Mouse (Mus musculus): ENCODE measurements around the gene Sbf2. TPM values are rescaled to one million over a fixed set of nuclear protein-coding genes. Genes with fewer than 3 reads are reported as not detected.
A peak's percentile ranks its signal among the peaks of the same experiment; 100 is the strongest.
"Not testable (repeated sequence)": the region's sequence is repeated elsewhere in the genome, so short reads cannot be mapped to it uniquely, and the experiment has no call there.

Sbf2 gene
- polyA plus RNA-seq, 1 experiment from 2014 or later, result 29.2 TPM

DNA sequence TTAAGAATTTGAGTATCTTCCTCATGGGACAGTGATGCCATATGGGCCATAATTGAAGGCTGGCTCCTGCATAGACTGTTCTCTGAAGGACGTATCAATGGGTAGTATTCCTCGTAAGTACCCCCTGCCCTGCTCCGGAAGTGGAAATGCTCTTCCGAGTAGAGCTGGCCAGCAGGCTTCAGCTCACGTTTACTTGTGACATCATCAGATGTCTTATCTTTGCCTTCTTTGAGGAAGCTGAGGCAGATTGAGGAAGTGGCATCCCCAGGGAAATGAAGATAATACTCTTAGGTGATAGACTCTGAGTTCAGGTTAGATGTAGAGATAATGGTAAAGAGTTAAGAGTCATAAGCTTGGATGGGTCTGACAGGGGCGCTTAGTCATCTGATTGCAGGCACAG is 31.1 kb upstream of the Sbf2 start:
- H3K4me1 ChIP-seq, result peaks cover 10% of the 10 kb centered on the region
- no peaks in the 10 kb centered on the region for H3K27me3 ChIP-seq
- no peaks in the 10 kb centered on the region for H3K9me3 ChIP-seq
- no peak overlapping the region for H3K4me2 ChIP-seq
- 84% methylated on average over 6 of the region's 6 CpGs for WGBS
- no peak for ATAC-seq (ENCODE audit: insufficient number of reproducible peaks, low FRiP score, low TSS enrichment, low read depth)
- no peak overlapping the region for H3K27ac ChIP-seq
- H3K36me3 ChIP-seq, result no peaks in the 10 kb centered on the region
- no peak overlapping the region for H3K4me3 ChIP-seq
- no peak overlapping the region for H3K9ac ChIP-seq

DNA sequence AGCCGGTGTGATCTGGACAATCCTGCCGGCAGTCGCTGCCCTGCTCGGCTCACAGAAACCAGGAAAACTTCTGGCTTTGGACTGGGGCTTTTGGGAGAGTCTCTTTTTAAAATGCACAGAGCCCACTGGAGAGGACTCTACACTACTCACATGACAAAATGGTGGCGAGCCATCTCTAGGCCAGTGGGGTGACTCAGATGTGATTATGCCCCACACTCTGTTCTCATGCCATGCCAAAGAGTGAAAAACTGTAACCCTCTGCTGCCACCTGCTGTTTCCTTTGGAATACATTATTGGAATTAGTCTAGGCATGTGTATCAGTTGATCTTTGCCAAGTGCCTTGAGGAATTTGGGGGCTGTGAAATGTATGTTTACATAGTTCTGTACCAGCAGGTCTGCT is 30.6 kb upstream of the Sbf2 start:
- Histone ChIP-seq H3K27ac (no peak overlapping the region), H3K9ac (no peak overlapping the region), H3K4me1 (peaks cover 10% of the 10 kb centered on the region), H3K9me3 (no peaks in the 10 kb centered on the region), H3K27me3 (no peaks in the 10 kb centered on the region), H3K4me3 (no peak overlapping the region), H3K36me3 (no peaks in the 10 kb centered on the region), H3K4me2 (no peak overlapping the region)
- no peak for ATAC-seq (ENCODE audit: insufficient number of reproducible peaks, low FRiP score, low TSS enrichment, low read depth)
- 73% methylated on average over 5 of the region's 5 CpGs for WGBS

DNA sequence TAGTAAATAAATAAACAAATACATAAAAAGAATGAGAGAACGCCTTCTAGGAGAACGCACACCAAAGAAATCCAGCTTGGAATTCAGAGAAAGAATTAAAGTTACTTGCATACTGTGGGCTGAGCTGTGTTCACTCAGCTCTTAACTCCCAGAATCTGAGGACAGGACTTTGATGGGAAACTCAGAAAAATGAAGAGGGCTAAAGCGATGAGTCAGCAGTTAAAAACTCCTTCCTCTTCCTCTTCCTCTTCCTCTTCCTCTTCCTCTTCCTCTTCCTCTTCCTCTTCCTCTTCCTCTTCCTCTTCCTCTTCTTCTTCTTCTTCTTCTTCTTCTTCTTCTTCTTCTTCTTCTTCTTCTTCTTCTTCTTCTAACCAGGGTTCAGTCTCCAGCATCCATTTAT is 25.2 kb upstream of the Sbf2 start:
- not testable (repeated sequence) for H3K27ac ChIP-seq; H3K4me1 ChIP-seq; H3K4me2 ChIP-seq; H3K36me3 ChIP-seq; ATAC-seq (ENCODE audit: insufficient number of reproducible peaks, low FRiP score, low TSS enrichment, low read depth); H3K9me3 ChIP-seq; H3K27me3 ChIP-seq; H3K4me3 ChIP-seq; H3K9ac ChIP-seq
- WGBS, result 96% methylated on average over 3 of the region's 3 CpGs

DNA sequence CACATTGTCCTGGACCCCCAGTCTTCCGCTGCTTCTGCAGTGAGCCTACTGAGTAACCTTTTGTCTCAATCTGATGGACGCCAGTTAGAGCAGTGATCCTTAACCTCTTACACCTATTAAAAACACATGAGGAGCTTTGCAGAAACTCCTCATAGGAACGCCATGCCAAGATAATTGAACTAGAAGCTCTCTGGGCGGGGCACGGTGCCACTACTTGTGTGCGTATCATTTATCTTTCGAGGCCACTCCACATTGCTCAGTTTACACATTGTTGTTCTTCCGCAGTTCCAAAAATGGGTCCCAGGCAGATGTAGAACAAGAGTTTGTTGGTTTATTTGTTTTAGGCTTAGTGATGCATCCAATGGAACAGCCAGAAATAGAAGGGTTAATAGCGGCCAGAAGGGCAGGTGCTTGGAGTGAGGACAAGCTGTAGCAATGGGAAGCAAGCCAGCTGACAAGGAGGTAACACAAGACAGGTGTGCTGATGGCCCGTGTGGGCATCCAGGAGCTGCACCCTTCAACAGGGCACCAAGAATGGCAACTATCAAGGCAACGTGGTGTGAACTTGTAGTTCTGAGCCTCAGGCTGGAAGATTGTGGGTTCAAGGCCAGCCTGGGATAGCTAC is 24.7 kb upstream of the Sbf2 start:
- no peak overlapping the region for H3K4me3 ChIP-seq
- 75% methylated on average over 11 of the region's 11 CpGs for WGBS

DNA sequence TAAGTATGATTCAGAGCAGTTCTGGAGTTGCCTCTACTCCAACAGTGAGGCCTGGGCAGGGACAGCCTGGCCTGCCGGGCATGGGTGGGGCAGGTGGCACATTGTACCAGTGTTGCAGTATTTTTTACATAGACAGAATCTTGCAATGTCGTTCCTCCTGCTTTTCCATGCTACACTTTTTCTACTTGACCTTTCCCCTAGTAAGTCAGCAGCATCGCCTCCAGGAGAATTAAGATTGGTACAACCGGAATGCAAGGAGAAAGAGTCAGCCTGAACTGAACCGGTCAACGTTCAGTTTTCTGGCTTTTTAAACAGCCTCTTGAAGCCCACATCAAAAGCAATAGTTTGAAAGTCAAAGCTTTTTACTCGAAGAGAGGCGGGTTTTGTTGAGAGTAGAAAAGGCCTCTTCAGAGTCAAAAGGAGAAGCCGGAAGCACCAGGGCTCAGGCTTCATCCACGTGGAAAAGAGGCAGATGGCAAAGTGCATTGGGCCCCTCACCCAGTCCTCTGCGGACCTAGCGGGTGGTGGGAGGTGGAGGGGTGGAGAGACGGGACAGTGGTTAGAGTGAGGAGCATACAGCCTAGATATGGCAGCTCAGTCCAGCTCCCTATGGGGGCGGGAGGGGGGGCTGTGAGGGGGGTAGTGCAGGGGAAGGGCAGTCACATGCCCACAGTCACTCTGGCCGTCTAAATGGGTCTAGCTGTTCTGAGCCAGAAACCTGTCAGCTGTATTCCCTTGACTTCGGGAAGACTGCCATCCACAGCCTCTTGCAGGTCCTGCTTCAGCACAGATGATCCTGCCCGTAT is 23.8 kb upstream of the Sbf2 start:
- Histone ChIP-seq H3K27ac (no peak overlapping the region), H3K27me3 (no peaks in the 10 kb centered on the region), H3K9ac (no peak overlapping the region), H3K4me3 (no peak overlapping the region), H3K4me1 (0 out of 2 replicates have a peak, but pooled peaks cover 4% of the 10 kb centered on the region), H3K4me2 (no peak overlapping the region), H3K9me3 (no peaks in the 10 kb centered on the region), H3K36me3 (no peaks in the 10 kb centered on the region)
- ATAC-seq (ENCODE audit: insufficient number of reproducible peaks, low FRiP score, low TSS enrichment, low read depth), result no peak
- 57% methylated on average over 17 of the region's 17 CpGs for WGBS

More for the DNA sequence above, 24.7 kb upstream of the Sbf2 start:
- Histone ChIP-seq H3K9ac (no peak overlapping the region), H3K4me2 (no peak overlapping the region), H3K36me3 (no peaks in the 10 kb centered on the region), H3K4me1 (0 out of 2 replicates have a peak, but pooled peaks cover 4% of the 10 kb centered on the region), H3K9me3 (no peaks in the 10 kb centered on the region), H3K27me3 (no peaks in the 10 kb centered on the region), H3K27ac (no peak overlapping the region)
- ATAC-seq (ENCODE audit: insufficient number of reproducible peaks, low FRiP score, low TSS enrichment, low read depth), result no peak

DNA sequence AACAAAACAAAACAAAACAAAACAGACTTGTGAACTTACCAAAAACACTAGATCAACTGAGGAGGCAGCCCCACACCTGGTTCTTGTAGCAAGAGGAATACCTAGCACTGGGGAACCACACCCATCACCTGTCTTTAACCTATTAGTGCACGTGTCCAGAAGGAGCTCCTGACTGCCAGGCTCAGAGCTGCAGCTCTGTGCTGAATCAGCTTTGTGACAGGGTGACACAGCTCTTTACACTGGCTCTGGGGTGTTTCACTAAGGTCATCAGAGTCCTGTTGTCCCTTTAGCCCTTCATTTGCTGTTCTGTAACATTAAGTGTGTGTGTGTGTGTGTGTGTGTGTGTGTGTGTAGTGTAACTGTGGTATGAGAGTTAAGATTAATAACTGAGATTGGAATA is 21.8 kb upstream of the Sbf2 start:
- Histone ChIP-seq H3K9me3 (no peaks in the 10 kb centered on the region), H3K36me3 (no peaks in the 10 kb centered on the region), H3K27ac (no peak overlapping the region), H3K27me3 (no peaks in the 10 kb centered on the region), H3K9ac (no peak overlapping the region), H3K4me3 (no peak overlapping the region), H3K4me1 (0 out of 2 replicates have a peak, but pooled peaks cover 1% of the 10 kb centered on the region), H3K4me2 (no peak overlapping the region)
- no peak for ATAC-seq (ENCODE audit: insufficient number of reproducible peaks, low FRiP score, low TSS enrichment, low read depth)
- WGBS, result 38% methylated on average over 1 of the region's 1 CpGs

DNA sequence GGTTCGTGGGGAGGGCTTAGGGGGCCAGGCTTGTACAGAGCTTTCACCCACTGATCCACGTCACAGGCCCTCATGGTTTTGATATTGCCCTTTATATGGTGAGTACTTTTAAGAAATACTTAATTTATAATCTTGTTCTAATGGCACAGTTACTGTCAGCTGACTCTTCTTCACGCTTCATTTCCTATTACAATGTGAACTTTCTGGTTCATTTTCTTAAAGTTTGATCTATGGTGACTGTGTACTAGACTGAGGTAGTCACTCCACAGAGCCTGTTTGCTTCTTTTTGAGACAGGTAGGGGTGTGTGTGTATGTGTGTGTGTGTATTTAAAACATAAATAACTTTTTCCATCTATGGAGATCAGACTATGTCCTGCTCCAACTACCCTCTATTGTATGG is 21.2 kb upstream of the Sbf2 start:
- H3K4me1 ChIP-seq, result peaks cover 7% of the 10 kb centered on the region
- WGBS, result 67% methylated on average over 3 of the region's 3 CpGs
- no peaks in the 10 kb centered on the region for H3K9me3 ChIP-seq
- H3K27me3 ChIP-seq, result no peaks in the 10 kb centered on the region
- no peak for ATAC-seq (ENCODE audit: insufficient number of reproducible peaks, low FRiP score, low TSS enrichment, low read depth)
- no peak overlapping the region for H3K4me2 ChIP-seq
- H3K9ac ChIP-seq, result no peak overlapping the region
- H3K36me3 ChIP-seq, result no peaks in the 10 kb centered on the region
- H3K27ac ChIP-seq, result no peak overlapping the region
- no peak overlapping the region for H3K4me3 ChIP-seq

DNA sequence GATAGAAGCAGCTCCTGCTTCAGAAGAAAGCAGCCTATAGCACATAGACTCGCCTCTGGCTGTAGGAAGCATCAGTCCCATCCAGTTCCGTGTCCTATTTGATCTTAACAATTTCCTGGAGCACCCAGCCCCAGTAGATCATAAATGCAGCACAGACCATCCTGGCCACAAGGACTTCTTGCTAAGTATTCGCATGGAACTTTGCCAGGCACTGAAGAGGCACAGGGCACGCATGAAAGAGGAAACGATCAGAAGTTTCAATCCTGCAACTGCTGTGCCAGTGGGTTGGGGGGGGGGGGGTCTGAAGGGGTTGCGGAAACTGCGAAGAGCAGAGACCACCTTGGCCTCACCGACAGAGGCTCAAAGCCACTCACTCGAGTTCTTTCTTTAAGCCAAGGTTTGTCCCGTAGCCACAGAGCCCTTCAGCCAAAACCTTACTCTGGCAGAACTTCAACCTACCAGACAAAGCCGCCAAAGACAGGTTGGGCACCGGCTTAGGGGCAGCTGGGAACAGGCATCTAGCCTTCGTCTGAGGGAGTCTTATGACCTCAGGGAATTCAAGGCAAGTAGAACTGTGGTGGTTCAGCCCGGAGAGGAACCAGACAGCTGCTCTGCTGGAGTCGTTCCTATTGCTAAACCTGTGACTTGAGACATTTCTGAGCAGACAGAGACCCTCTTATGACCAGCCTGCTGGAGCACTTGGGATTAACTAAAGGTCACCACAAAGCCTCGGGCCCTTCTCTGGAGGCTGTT is 16.6 kb upstream of the Sbf2 start:
- H3K27ac ChIP-seq, result no peak overlapping the region
- no peaks in the 10 kb centered on the region for H3K36me3 ChIP-seq
- H3K9ac ChIP-seq, result no peak overlapping the region
- peaks cover 48% of the 10 kb centered on the region for H3K4me1 ChIP-seq
- 58% methylated on average over 16 of the region's 16 CpGs for WGBS
- ATAC-seq (ENCODE audit: insufficient number of reproducible peaks, low FRiP score, low TSS enrichment, low read depth), result no peak
- no peaks in the 10 kb centered on the region for H3K9me3 ChIP-seq
- peak overlapping the region; percentile 90; the same call in 1 of the 2 replicates for H3K4me2 ChIP-seq
- H3K27me3 ChIP-seq, result peaks cover 36% of the 10 kb centered on the region
- H3K4me3 ChIP-seq, result no peak overlapping the region

DNA sequence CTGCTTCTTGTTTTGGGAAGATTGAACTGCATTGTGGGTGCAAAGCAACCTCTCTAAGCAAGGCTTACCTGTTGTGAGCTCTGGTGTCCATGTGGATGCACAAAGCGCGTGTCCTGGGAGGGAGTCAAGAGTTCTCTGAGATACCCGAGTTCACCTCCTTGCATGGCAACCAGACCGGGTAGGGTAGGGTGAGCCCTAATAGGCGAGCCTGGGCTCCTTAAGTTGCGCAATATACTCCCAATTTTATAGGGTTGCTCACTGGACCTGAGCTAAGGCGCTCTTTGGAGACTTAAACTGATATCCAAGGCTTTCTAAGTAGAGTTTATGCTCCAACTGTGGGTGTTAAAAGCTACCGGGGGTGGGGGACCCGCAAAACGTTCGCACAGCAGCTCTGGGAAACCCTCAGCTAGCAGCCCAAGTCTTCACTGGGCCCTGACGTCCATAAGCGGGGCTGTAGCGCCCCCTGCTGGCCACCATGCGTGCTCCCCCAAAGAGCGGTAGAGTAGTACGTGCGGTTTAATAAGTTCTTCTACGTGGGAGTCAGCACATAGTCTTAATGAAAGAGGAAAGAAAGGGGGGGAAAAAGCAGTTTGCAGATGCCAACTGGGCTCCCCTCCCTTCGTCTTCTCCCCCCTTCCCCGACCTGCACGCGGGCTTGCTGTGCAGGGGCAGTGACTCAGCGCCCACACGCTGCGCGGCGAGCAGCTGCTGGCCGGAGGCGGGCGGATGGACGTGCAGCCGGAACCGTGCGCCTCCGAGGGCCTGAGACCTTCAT is 15.4 kb upstream of the Sbf2 start:
- ATAC-seq (ENCODE audit: insufficient number of reproducible peaks, low FRiP score, low TSS enrichment, low read depth), result peak; percentile 86
- H3K27ac ChIP-seq, result peak overlapping the region; percentile 6; the same call in 1 of the 2 replicates
- 2% methylated on average over 36 of the region's 36 CpGs for WGBS

DNA sequence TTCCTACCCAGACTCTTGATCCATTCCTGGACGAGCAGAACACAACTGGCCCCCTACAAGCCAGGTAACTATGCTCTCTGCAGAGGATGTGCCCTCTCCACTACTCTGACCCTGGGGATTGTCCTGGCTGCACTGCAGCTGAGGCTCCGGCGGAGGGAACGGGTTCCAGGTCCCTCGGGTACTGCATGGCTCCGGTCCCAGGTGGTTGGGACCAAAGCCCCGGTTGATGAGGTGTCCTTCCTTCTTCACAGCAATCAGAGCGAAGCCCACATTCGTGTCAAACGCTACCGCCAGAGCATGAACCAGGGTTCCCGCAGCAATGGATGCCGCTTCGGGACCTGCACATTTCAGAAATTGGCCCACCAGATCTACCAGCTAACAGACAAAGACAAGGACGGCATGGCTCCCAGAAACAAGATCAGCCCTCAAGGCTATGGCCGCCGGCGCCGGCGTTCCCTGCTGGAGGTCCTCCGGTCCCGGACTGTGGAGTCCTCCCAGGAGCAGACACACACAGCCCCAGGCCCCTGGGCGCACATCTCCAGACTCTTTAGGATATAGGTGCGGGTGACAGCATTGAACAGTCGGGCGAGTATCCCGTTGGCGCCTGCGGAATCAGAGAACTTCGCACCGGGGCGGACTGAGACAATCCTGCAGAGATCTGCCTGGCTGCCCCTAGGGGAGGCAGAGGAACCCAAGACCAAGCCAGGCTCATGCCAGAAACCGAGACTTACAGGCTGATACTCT is 14.1 kb upstream of the Sbf2 start:
- Histone ChIP-seq H3K27me3 (peaks cover 52% of the 10 kb centered on the region), H3K4me3 (peak overlapping the region; percentile 48), H3K4me2 (peak overlapping the region; percentile 75), H3K27ac (no peak overlapping the region), H3K36me3 (no peaks in the 10 kb centered on the region), H3K9ac (peak overlapping the region; percentile 29; the same call in 1 of the 2 replicates), H3K9me3 (no peaks in the 10 kb centered on the region), H3K4me1 (peaks cover 57% of the 10 kb centered on the region)
- 1% methylated on average over 33 of the region's 33 CpGs for WGBS
- no peak for ATAC-seq (ENCODE audit: insufficient number of reproducible peaks, low FRiP score, low TSS enrichment, low read depth)

More for the DNA sequence above, 15.4 kb upstream of the Sbf2 start:
- peak overlapping the region; percentile 90 for H3K4me2 ChIP-seq
- H3K9ac ChIP-seq, result peak overlapping the region; percentile 41
- H3K36me3 ChIP-seq, result no peaks in the 10 kb centered on the region
- peak overlapping the region; percentile 48 for H3K4me3 ChIP-seq
- H3K27me3 ChIP-seq, result peaks cover 49% of the 10 kb centered on the region
- H3K4me1 ChIP-seq, result peaks cover 57% of the 10 kb centered on the region
- no peaks in the 10 kb centered on the region for H3K9me3 ChIP-seq

DNA sequence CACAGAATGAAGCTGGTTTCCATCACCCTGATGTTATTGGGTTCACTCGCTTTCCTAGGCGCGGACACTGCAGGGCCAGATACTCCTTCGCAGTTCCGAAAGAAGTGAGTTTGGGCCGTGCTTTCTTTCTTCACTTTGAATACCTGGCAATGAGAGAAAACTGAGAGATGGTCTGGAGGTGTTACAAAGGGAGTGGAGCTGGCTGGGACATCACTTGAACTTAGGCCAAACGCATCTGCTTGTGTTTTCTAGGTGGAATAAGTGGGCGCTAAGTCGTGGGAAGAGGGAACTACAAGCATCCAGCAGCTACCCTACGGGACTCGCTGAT is 13.5 kb upstream of the Sbf2 start:
- H3K36me3 ChIP-seq, result no peaks in the 10 kb centered on the region
- H3K27ac ChIP-seq, result no peak overlapping the region
- H3K9me3 ChIP-seq, result no peaks in the 10 kb centered on the region
- H3K4me2 ChIP-seq, result peak overlapping the region; percentile 75
- peaks cover 57% of the 10 kb centered on the region for H3K4me1 ChIP-seq
- ATAC-seq (ENCODE audit: insufficient number of reproducible peaks, low FRiP score, low TSS enrichment, low read depth), result no peak
- 0 out of 2 replicates have a peak overlapping the region, but pooled peaks have one; percentile 29 for H3K9ac ChIP-seq
- WGBS, result under 1% methylated on average over 11 of the region's 11 CpGs
- H3K27me3 ChIP-seq, result peaks cover 52% of the 10 kb centered on the region
- peak overlapping the region; percentile 48 for H3K4me3 ChIP-seq
